23 mouse cellular contexts compared by ENCODE assay signal in genomic region chr17:65384411-65384962, GRCm38 (mm10).
DNase-seq lines count a peak whose midpoint lies in the region; ATAC-seq and TF ChIP-seq lines count a peak whose summit lies in the region.
"Had no signal": no experiment of that assay in that cellular context is flagged by ENCODE, and none has a peak within 500 bp of the region (broad histone marks: within the 10 kb centered on the region; RNA-seq: fewer than 3 reads in every experiment).

No protein-coding gene starts in this region.

- H3K27me3 ChIP-seq in hindbrain, embryonic 12.5 days = no peaks in the 10 kb centered on the region
- H3K27me3 ChIP-seq in hindbrain, postnatal 0 days (ENCODE audit: insufficient read depth, low read length) = no peaks in the 10 kb centered on the region
- no peaks in the 10 kb centered on the region for H3K27me3 ChIP-seq in midbrain, embryonic 12.5 days
- no peaks in the 10 kb centered on the region for H3K27me3 ChIP-seq in midbrain, postnatal 0 days (ENCODE audit: insufficient read depth, low read length)
- H3K27me3 ChIP-seq in neural tube, embryonic 11.5 days (ENCODE audit: control insufficient read depth, insufficient read depth, low read length) = no peaks in the 10 kb centered on the region
- H3K27me3 ChIP-seq: CH12.LX; embryonic facial prominence, embryonic 12.5 days; embryonic facial prominence, embryonic 15.5 days had no signal

- no peak for DNase-seq in hindbrain, postnatal 0 days (ENCODE audit: low spot score)
- DNase-seq in midbrain, postnatal 0 days (ENCODE audit: low spot score) = no peak
- DNase-seq in neural tube, embryonic 11.5 days (ENCODE audit: low spot score) = no peak
- DNase-seq in neural tube, embryonic 10.5 days (ENCODE audit: extremely low spot score, low spot score) = no peak
- no peak for DNase-seq in urinary bladder, postnatal 36 days (ENCODE audit: low spot score in 2 of 2)
- DNase-seq: adrenal gland, adult 2 months; adrenal gland, postnatal 14 days; B cell, adult 2 months; cerebellum, adult 11 months; cerebellum, adult 2 months; cerebellum, adult 9-11 months; cerebellum, postnatal 25 days; forebrain, postnatal 0 days; gastrocnemius, adult 2 months; gastrocnemius, postnatal 14 days; heart, adult 11 months had no signal

- ATAC-seq in hindbrain, embryonic 12.5 days (ENCODE audit: low FRiP score) = peak; percentile 68; the same call in 1 of the 2 replicates
- no peak for ATAC-seq in hindbrain, postnatal 0 days
- peak; percentile 47; the same call in 1 of the 2 replicates for ATAC-seq in midbrain, embryonic 12.5 days (ENCODE audit: low FRiP score, low read depth)
- no peak for ATAC-seq in midbrain, postnatal 0 days (ENCODE audit: low FRiP score)
- peak; percentile 31; the same call in 1 of the 2 replicates for ATAC-seq in neural tube, embryonic 11.5 days (ENCODE audit: insufficient read depth, low FRiP score, low TSS enrichment)
- ATAC-seq: forebrain, embryonic 14.5 days; forebrain, postnatal 0 days had no signal

- no peak overlapping the region for H3K9ac ChIP-seq in hindbrain, embryonic 12.5 days
- H3K9ac ChIP-seq in hindbrain, postnatal 0 days (replicated peaks; ENCODE audit: low read length) = no peak overlapping the region
- no peak overlapping the region for H3K9ac ChIP-seq in midbrain, embryonic 12.5 days (replicated peaks)
- H3K9ac ChIP-seq in midbrain, postnatal 0 days (replicated peaks; ENCODE audit: low read length, poor library complexity, severe bottlenecking) = no peak overlapping the region
- no peak overlapping the region for H3K9ac ChIP-seq in neural tube, embryonic 11.5 days (ENCODE audit: low read length)
- H3K9ac ChIP-seq: embryonic facial prominence, embryonic 12.5 days; embryonic facial prominence, embryonic 15.5 days; forebrain, postnatal 0 days had no signal

- H3K36me3 ChIP-seq in hindbrain, embryonic 12.5 days = no peaks in the 10 kb centered on the region
- no peaks in the 10 kb centered on the region for H3K36me3 ChIP-seq in hindbrain, postnatal 0 days (ENCODE audit: insufficient read depth, low read length)
- H3K36me3 ChIP-seq in midbrain, embryonic 12.5 days = no peaks in the 10 kb centered on the region
- H3K36me3 ChIP-seq in midbrain, postnatal 0 days (ENCODE audit: insufficient read depth, low read length) = no peaks in the 10 kb centered on the region
- H3K36me3 ChIP-seq in neural tube, embryonic 11.5 days (ENCODE audit: control insufficient read depth, insufficient read depth, low read length) = no peaks in the 10 kb centered on the region
- H3K36me3 ChIP-seq: embryonic facial prominence, embryonic 12.5 days; embryonic facial prominence, embryonic 15.5 days had no signal

- H3K4me2 ChIP-seq in hindbrain, embryonic 12.5 days (replicated peaks) = no peak overlapping the region
- H3K4me2 ChIP-seq in hindbrain, postnatal 0 days (ENCODE audit: low read depth, low read length) = no peak overlapping the region
- no peak overlapping the region for H3K4me2 ChIP-seq in midbrain, embryonic 12.5 days (replicated peaks)
- H3K4me2 ChIP-seq in midbrain, postnatal 0 days (ENCODE audit: low read depth, low read length, poor library complexity, severe bottlenecking) = no peak overlapping the region
- H3K4me2 ChIP-seq in neural tube, embryonic 11.5 days (ENCODE audit: low read depth) = no peak overlapping the region
- H3K4me2 ChIP-seq: embryonic facial prominence, embryonic 12.5 days; embryonic facial prominence, embryonic 15.5 days; heart, embryonic 11.5 days had no signal

- H3K4me1 ChIP-seq in hindbrain, embryonic 12.5 days = 0 out of 2 replicates have a peak, but pooled peaks cover 4% of the 10 kb centered on the region
- H3K4me1 ChIP-seq in hindbrain, postnatal 0 days (ENCODE audit: insufficient read depth, low read length) = no peaks in the 10 kb centered on the region
- H3K4me1 ChIP-seq in midbrain, embryonic 12.5 days = no peaks in the 10 kb centered on the region
- no peaks in the 10 kb centered on the region for H3K4me1 ChIP-seq in midbrain, postnatal 0 days (ENCODE audit: insufficient read depth, low read length)
- H3K4me1 ChIP-seq in neural tube, embryonic 11.5 days (ENCODE audit: control insufficient read depth, insufficient read depth, low read length) = no peaks in the 10 kb centered on the region
- H3K4me1 ChIP-seq: embryonic facial prominence, embryonic 12.5 days; embryonic facial prominence, embryonic 15.5 days had no signal

- no peaks in the 10 kb centered on the region for H3K9me3 ChIP-seq in hindbrain, embryonic 12.5 days (replicated peaks)
- H3K9me3 ChIP-seq in hindbrain, postnatal 0 days (ENCODE audit: low read length) = no peaks in the 10 kb centered on the region
- H3K9me3 ChIP-seq in midbrain, embryonic 12.5 days = no peaks in the 10 kb centered on the region
- H3K9me3 ChIP-seq in midbrain, postnatal 0 days (ENCODE audit: low read length) = no peaks in the 10 kb centered on the region
- no peaks in the 10 kb centered on the region for H3K9me3 ChIP-seq in neural tube, embryonic 11.5 days (ENCODE audit: control insufficient read depth, low read length)
- H3K9me3 ChIP-seq: embryonic facial prominence, embryonic 12.5 days; embryonic facial prominence, embryonic 15.5 days had no signal

- no peak overlapping the region for H3K4me3 ChIP-seq in hindbrain, embryonic 12.5 days
- no peak overlapping the region for H3K4me3 ChIP-seq in hindbrain, postnatal 0 days (ENCODE audit: low read length)
- no peak overlapping the region for H3K4me3 ChIP-seq in midbrain, embryonic 12.5 days
- H3K4me3 ChIP-seq in midbrain, postnatal 0 days (ENCODE audit: low read depth, low read length) = no peak overlapping the region
- H3K4me3 ChIP-seq in neural tube, embryonic 11.5 days (ENCODE audit: low read depth, low read length) = no peak overlapping the region
- H3K4me3 ChIP-seq: embryonic facial prominence, embryonic 12.5 days; embryonic facial prominence, embryonic 15.5 days; gastrocnemius, adult 2 months had no signal

- 0 out of 2 replicates have a peak overlapping the region, but pooled peaks have one; percentile 36 for H3K27ac ChIP-seq in hindbrain, embryonic 12.5 days
- no peak overlapping the region for H3K27ac ChIP-seq in hindbrain, postnatal 0 days
- no peak overlapping the region for H3K27ac ChIP-seq in midbrain, embryonic 12.5 days (replicated peaks)
- H3K27ac ChIP-seq in midbrain, postnatal 0 days (ENCODE audit: low read depth, low read length) = no peak overlapping the region
- no peak overlapping the region for H3K27ac ChIP-seq in neural tube, embryonic 11.5 days (ENCODE audit: low read depth, low read length)
- H3K27ac ChIP-seq: embryonic facial prominence, embryonic 12.5 days; embryonic facial prominence, embryonic 15.5 days; gastrocnemius, adult 2 months had no signal

- no peak for TF ChIP-seq CTCF in hindbrain, postnatal 0 days (IDR thresholded peaks at IDR 0.05; ENCODE audit: low read depth)
- no peak for TF ChIP-seq CTCF in midbrain, postnatal 0 days (IDR thresholded peaks at IDR 0.05)

- 56% methylated on average over 9 of the region's 9 CpGs for WGBS in hindbrain, embryonic 12.5 days
- 55% methylated on average over 9 of the region's 9 CpGs for WGBS in hindbrain, postnatal 0 days
- 66% methylated on average over 9 of the region's 9 CpGs for WGBS in midbrain, embryonic 12.5 days
- WGBS in midbrain, postnatal 0 days = 53% methylated on average over 9 of the region's 9 CpGs
- 70% methylated on average over 9 of the region's 9 CpGs for WGBS in neural tube, embryonic 11.5 days

Comparison
In these comparisons a context has a peak if more than half of its experiments do, and no peak if none do; other contexts are left out.
1. ATAC-seq: peak in hindbrain, embryonic 12.5 days (single experiment), midbrain, embryonic 12.5 days (single experiment) and neural tube, embryonic 11.5 days (single experiment); none in hindbrain, postnatal 0 days (single experiment) and midbrain, postnatal 0 days (single experiment).